Mouse (Mus musculus): Measurements from ENCODE around the gene Atp5c1.

DNA sequence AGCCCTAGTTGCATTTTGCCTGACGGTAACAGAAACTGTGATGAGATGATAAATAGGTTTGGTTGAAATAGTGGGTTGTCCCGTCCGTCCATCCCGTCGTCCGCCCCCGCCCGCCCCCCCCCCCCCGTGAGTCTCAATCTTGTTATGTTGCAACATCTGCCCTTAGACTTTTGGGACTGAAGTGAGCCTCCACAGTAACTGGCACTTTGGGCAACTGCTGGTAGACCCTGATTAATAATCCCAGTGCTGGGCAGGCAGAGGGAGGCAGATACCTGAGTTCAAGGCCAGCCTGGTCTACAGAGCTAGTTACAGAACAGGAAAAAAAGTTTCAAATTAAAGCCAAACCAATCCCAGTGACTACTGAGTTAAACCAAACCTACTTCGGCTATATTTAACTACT, 30.9 kb downstream of the Atp5c1 start:
- TF ChIP-seq CTCF (IDR thresholded peaks at IDR 0.05; ENCODE audit: low read depth) (no peak), EP300 (IDR thresholded peaks at IDR 0.05; ENCODE audit: low read depth) (no peak)

Data from liver, embryonic 14.5 days (tissue).